Mouse (Mus musculus) stomach, embryonic 14.5 days (tissue): Measurements from ENCODE around the gene Pigq. TPM values are rescaled to one million over a fixed set of nuclear protein-coding genes. Genes with fewer than 3 reads are reported as not detected.

Experiments used
- ATAC-seq: fragments of 200-750 bp; cut with Nextera tagmentation; 2 replicates; pipeline ENCODE4 v1.8.0; 2017; ENCODE audit warnings: low read depth, moderate TSS enrichment; ENCODE audit not compliant: insufficient number of reproducible peaks, insufficient read depth, low FRiP score
- H3K27ac ChIP-seq: fragments of 300-500 bp; sonication (generic); 2 replicates; pipeline ENCODE4 v1.5.1; 2014; ENCODE audit warnings: mild to moderate bottlenecking, low read length, moderate library complexity, mixed read lengths
- H3K27me3 ChIP-seq: fragments of 300-500 bp; sonication (generic); 2 replicates; pipeline ENCODE4 v1.6.1; 2014; ENCODE audit warnings: low read length, control low read depth, mixed read lengths; ENCODE audit not compliant: control insufficient read depth, insufficient read depth
- H3K36me3 ChIP-seq: fragments of 300-500 bp; sonication (generic); 2 replicates; pipeline ENCODE4 v1.6.1; 2014; ENCODE audit warnings: mild to moderate bottlenecking, control low read depth, low read length, moderate library complexity, mixed read lengths; ENCODE audit not compliant: control insufficient read depth, insufficient read depth
- H3K4me1 ChIP-seq: fragments of 300-500 bp; sonication (generic); 2 replicates; pipeline ENCODE4 v1.6.1; 2014; ENCODE audit warnings: low read length, control low read depth, mixed read lengths; ENCODE audit not compliant: control insufficient read depth, insufficient read depth
- H3K4me2 ChIP-seq: fragments of 300-500 bp; sonication (generic); replicated peaks from 2 replicates; pipeline ENCODE4 v1.6.1; 2014; ENCODE audit warnings: low read depth, low read length, control low read depth
- H3K4me3 ChIP-seq: fragments of 300-500 bp; sonication (generic); 2 replicates; pipeline ENCODE4 v1.5.1; 2014; ENCODE audit warnings: low read depth, low read length, control low read depth
- H3K9ac ChIP-seq: fragments of 300-500 bp; sonication (generic); replicated peaks from 2 replicates; pipeline ENCODE4 v1.6.1; 2014; ENCODE audit warnings: low read depth, mild to moderate bottlenecking, control low read depth, low read length, moderate library complexity, mixed read lengths
- H3K9me3 ChIP-seq: fragments of 300-500 bp; sonication (generic); 2 replicates; pipeline ENCODE4 v1.6.1; 2016; ENCODE audit warnings: low read depth, low read length, control low read depth; ENCODE audit not compliant: control insufficient read depth
- WGBS: fragments of 180-500 bp; shearing (Covaris S2); extraction: QIAGEN DNeasy Blood & Tissue Kit; methylation state at CpG from one replicate; pipeline ENCODE4 v1.1.7; 2014; 5-methylcytosine and 5-hydroxymethylcytosine counted together
- polyA plus RNA-seq: library from polyadenylated mRNA; unstranded; fragments of >200 nt; fragmentation: Nextera tagmentation; extraction: Ambion mirVana; gene quantifications from 2 replicates; pipeline ENCODE4 v1.2.1, GENCODE M21; 2014

The Pigq gene
- polyA plus RNA-seq, 1 experiment from 2014 or later = 59.7 TPM

DNA sequence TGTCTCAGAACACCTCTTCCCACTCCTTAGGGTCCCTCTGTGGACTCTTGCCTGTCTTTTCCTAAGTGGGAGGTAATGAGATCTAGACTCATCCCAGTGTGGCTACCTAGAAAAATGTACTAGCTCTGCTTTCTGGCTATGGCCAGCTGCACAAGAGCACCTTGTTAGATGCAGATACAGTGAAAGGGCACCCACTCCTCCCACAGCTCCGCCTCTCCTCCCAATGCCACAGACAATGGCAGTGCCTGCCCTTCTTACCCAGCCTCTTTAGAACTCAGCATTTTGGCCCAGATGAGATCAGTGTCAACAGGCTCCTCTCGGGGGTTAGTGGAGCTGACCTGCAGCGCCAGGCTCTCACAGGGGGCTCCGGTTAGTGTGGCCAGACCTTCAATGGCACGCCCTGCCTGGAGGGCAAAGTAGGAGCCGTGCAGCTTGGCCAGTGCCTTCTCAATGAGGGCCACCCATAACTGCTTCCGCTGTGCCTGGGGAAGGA is 17.7 kb upstream of the Pigq start:
- no peaks in the 10 kb centered on the region for H3K9me3 ChIP-seq
- no peak overlapping the region for H3K4me2 ChIP-seq
- H3K9ac ChIP-seq = no peak overlapping the region
- ATAC-seq = no peak
- H3K27me3 ChIP-seq = no peaks in the 10 kb centered on the region
- no peak overlapping the region for H3K4me3 ChIP-seq
- WGBS = 93% methylated on average over 7 of the region's 7 CpGs
- H3K4me1 ChIP-seq = no peaks in the 10 kb centered on the region
- peaks cover 22% of the 10 kb centered on the region; the same call in 1 of the 2 replicates for H3K36me3 ChIP-seq
- no peak overlapping the region for H3K27ac ChIP-seq

GRCm38 (mm10) chr17:25961566-25961965 is 16.8 kb upstream of the Pigq start:
- H3K27me3 ChIP-seq = no peaks in the 10 kb centered on the region
- H3K4me3 ChIP-seq = no peak overlapping the region
- no peak overlapping the region for H3K9ac ChIP-seq
- no peaks in the 10 kb centered on the region for H3K4me1 ChIP-seq
- WGBS = 94% methylated on average over 5 of the region's 5 CpGs
- H3K4me2 ChIP-seq = no peak overlapping the region
- H3K9me3 ChIP-seq = no peaks in the 10 kb centered on the region
- H3K36me3 ChIP-seq = peaks cover 22% of the 10 kb centered on the region; the same call in 1 of the 2 replicates
- H3K27ac ChIP-seq = no peak overlapping the region
- ATAC-seq = peak; percentile 68; the same call in 1 of the 2 replicates

GRCm38 (mm10) chr17:25959630-25960467 is 15.1 kb upstream of the Pigq start:
- H3K9ac ChIP-seq = no peak overlapping the region
- 86% methylated on average over 23 of the region's 23 CpGs for WGBS
- H3K4me2 ChIP-seq = no peak overlapping the region
- H3K27me3 ChIP-seq = no peaks in the 10 kb centered on the region
- no peak for ATAC-seq
- H3K27ac ChIP-seq = no peak overlapping the region
- H3K4me1 ChIP-seq = no peaks in the 10 kb centered on the region
- no peak overlapping the region for H3K4me3 ChIP-seq
- no peaks in the 10 kb centered on the region for H3K9me3 ChIP-seq
- peaks cover 21% of the 10 kb centered on the region; the same call in 1 of the 2 replicates for H3K36me3 ChIP-seq

GRCm38 (mm10) chr17:25958771-25959494 is 14.2 kb upstream of the Pigq start:
- WGBS = 92% methylated on average over 11 of the region's 11 CpGs
- H3K27me3 ChIP-seq = no peaks in the 10 kb centered on the region
- no peak overlapping the region for H3K4me2 ChIP-seq
- no peak overlapping the region for H3K9ac ChIP-seq
- H3K4me1 ChIP-seq = no peaks in the 10 kb centered on the region
- no peak for ATAC-seq
- no peak overlapping the region for H3K27ac ChIP-seq
- no peaks in the 10 kb centered on the region for H3K9me3 ChIP-seq
- H3K36me3 ChIP-seq = peaks cover 14% of the 10 kb centered on the region; the same call in 1 of the 2 replicates
- no peak overlapping the region for H3K4me3 ChIP-seq

DNA sequence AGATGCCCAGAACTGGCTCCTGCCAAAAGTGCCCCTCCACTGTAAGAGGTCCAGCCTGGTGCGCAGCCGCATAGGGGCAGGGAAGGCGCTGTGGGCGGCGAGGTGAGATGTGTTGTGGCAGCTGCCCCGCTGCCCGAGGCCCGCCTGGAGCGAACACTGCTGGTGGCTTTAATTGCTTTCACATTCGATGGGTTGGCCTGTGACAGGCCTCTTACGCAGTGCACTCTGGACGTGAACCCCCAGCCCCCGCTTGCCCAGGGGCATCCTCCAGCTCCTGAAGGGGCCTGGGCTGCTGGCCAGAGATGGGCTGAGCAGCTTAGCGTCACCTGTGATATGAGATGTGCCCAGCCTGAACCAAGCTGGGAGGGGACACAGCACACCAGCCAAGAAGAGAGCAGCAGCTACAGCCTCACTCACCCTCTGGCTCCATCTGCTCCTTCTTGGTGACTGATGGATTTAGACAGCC is 12.9 kb upstream of the Pigq start:
- 0 out of 2 replicates have a peak, but pooled peaks cover 8% of the 10 kb centered on the region for H3K27me3 ChIP-seq
- no peak overlapping the region for H3K4me2 ChIP-seq
- H3K36me3 ChIP-seq = peaks cover 14% of the 10 kb centered on the region; the same call in 1 of the 2 replicates
- H3K4me3 ChIP-seq = no peak overlapping the region
- H3K9me3 ChIP-seq = no peaks in the 10 kb centered on the region
- no peak for ATAC-seq
- no peak overlapping the region for H3K9ac ChIP-seq
- no peaks in the 10 kb centered on the region for H3K4me1 ChIP-seq
- WGBS = 84% methylated on average over 14 of the region's 14 CpGs
- H3K27ac ChIP-seq = no peak overlapping the region

DNA sequence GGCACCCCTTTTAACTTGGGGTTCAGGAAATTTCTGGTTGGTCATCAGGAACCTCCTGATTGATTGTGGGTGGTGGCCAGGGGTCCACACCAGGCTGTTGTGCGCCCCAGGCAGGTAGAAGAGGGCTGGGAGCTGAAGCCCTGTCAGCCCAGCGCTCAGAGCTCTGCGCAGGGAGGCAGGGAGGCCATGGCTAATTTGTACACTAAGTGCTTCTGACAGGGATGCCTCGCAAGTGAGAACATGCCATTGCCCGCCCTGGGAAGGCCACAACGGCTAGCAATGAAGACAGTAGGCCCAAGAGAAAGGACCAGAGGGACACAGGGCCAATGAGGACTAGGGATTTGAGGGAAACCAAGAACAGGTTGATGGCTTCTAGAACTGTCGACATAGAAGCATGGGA is 11.9 kb upstream of the Pigq start:
- no peaks in the 10 kb centered on the region for H3K9me3 ChIP-seq
- ATAC-seq = no peak
- 0 out of 2 replicates have a peak, but pooled peaks cover 2% of the 10 kb centered on the region for H3K4me1 ChIP-seq
- H3K4me2 ChIP-seq = no peak overlapping the region
- H3K27ac ChIP-seq = no peak overlapping the region
- H3K27me3 ChIP-seq = peaks cover 17% of the 10 kb centered on the region; the same call in 1 of the 2 replicates
- no peak overlapping the region for H3K9ac ChIP-seq
- H3K4me3 ChIP-seq = no peak overlapping the region
- WGBS = 78% methylated on average over 7 of the region's 7 CpGs
- peaks cover 14% of the 10 kb centered on the region; the same call in 1 of the 2 replicates for H3K36me3 ChIP-seq

DNA sequence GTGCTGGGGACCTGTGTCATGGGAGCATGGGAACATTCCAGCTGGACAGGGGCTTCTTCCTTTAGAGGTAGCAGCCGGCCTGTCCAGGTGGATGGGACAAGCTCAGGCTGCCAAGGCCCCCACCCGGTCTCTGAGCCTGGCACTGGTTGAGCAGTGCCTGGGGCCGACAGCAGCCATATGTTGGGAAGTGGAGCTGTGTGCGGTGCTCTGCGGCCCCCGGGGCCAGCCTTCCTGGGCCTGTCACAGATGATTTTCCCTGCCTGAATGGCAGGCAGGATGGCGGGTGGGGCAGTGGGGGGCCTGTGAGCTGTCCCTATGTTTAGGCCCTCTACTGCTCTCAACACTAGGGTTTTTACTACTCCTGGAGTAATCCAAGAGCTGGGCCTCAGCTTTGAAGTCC is 11.5 kb upstream of the Pigq start:
- Histone ChIP-seq H3K4me2 (no peak overlapping the region), H3K27me3 (peaks cover 20% of the 10 kb centered on the region), H3K9me3 (no peaks in the 10 kb centered on the region), H3K9ac (no peak overlapping the region), H3K4me1 (peaks cover 6% of the 10 kb centered on the region; the same call in 1 of the 2 replicates), H3K36me3 (peaks cover 14% of the 10 kb centered on the region; the same call in 1 of the 2 replicates), H3K27ac (no peak overlapping the region), H3K4me3 (no peak overlapping the region)
- no peak for ATAC-seq
- WGBS = 79% methylated on average over 7 of the region's 7 CpGs

DNA sequence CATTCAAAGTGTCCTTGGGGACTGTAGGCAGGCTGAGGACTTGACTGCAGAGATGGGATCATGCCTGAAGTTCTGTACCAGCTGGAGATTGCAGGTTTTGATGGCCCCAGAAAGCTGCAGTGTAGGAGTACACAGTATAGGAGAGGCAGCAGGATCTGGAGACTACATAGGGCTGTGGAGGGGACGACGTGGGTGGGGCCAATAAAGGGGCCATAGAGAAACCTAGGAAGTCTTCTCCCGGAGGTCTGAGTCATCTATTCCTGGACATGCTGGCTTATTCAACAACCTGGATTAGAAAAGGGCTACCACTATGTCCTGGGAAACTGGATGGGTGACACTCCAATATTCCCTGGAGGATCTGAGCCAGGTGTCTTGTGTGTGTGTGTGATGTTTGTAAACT is 11.0 kb upstream of the Pigq start:
- H3K4me1 ChIP-seq = peaks cover 8% of the 10 kb centered on the region; the same call in 1 of the 2 replicates
- ATAC-seq = no peak
- no peak overlapping the region for H3K4me2 ChIP-seq
- no peak overlapping the region for H3K9ac ChIP-seq
- peaks cover 14% of the 10 kb centered on the region; the same call in 1 of the 2 replicates for H3K36me3 ChIP-seq
- H3K4me3 ChIP-seq = no peak overlapping the region
- 61% methylated on average over 3 of the region's 3 CpGs for WGBS
- H3K27ac ChIP-seq = no peak overlapping the region
- no peaks in the 10 kb centered on the region for H3K9me3 ChIP-seq
- peaks cover 22% of the 10 kb centered on the region for H3K27me3 ChIP-seq
